Mouse (Mus musculus) erythroblast, embryonic 14.5 days (primary cell): ENCODE results near the gene Pigt. TPM values are rescaled to one million over a fixed set of nuclear protein-coding genes. Genes with fewer than 3 reads are reported as not detected.
A peak's percentile ranks its signal among the peaks of the same experiment; 100 is the strongest.

Experiments
- H3K27me3 ChIP-seq: 2 replicates; pipeline ENCODE4 v1.6.1; 2012; ENCODE audit warnings: inconsistent platforms; ENCODE audit not compliant: control insufficient read depth
- H3K36me3 ChIP-seq: 2 replicates; pipeline ENCODE4 v1.6.1; 2012; ENCODE audit warnings: mild to moderate bottlenecking, inconsistent platforms; ENCODE audit not compliant: control insufficient read depth
- H3K4me1 ChIP-seq: 2 replicates; pipeline ENCODE4 v1.6.1; 2012; ENCODE audit warnings: inconsistent platforms; ENCODE audit not compliant: control insufficient read depth
- H3K4me3 ChIP-seq: replicated peaks from 2 replicates; pipeline ENCODE3; 2012; ENCODE audit warnings: moderate library complexity, mild to moderate bottlenecking, inconsistent platforms
- H3K9me3 ChIP-seq: 2 replicates; pipeline ENCODE4 v1.6.1; 2012; ENCODE audit warnings: low read length, inconsistent platforms, mixed read lengths; ENCODE audit not compliant: control insufficient read depth
- GATA1 ChIP-seq: IDR thresholded peaks from 2 replicates; pipeline ENCODE4 v1.6.1; 2012; ENCODE audit warnings: low read length, inconsistent platforms, mixed read lengths
- TAL1 ChIP-seq: IDR thresholded peaks from 3 replicates; pipeline ENCODE4 v1.6.1; 2012; ENCODE audit warnings: low read length, inconsistent platforms, mixed read lengths
- polyA plus RNA-seq: library from polyadenylated mRNA; stranded (reverse); fragments of >175 nt; gene quantifications from 2 replicates; pipeline ENCODE4 v1.2.3, GENCODE M21; 2012

Gene Pigt
- polyA plus RNA-seq, 1 experiment = 13.8 TPM

DNA sequence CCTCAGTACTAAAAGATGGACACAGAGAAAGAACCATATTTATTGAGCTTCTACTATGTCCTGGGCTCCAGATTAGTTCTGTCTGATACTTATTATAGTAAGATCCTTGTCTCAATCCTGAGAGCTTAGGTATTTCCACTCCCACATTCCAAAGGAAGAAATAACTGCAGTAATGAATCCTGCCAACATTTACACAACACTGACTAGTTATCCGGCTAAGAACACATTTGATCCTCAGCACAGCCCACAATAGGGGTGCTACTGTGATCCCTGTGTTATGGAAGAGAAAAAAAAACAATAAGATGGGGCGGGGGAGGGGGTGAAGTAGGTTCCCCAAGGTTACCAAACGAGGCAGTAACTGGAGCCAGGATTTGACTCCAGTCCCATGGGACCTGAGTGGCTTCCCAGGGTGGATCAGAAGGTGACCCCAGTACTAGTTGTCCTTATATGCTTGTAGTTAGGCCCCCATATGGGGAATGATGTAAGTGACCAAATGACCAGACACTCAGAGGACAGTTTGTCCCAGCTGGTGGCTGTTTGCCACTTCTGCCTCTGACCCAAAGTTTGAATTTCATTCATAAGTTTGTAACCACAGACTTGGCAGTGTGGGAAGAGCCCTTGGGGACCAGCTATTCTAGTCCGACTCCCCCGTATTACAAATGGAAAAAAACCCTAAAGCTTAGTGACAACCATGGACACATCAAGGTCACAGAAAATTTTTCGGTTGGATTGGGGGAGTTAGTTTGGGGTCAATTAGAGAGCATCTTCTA, 41.7 kb upstream of the Pigt start:
- TF ChIP-seq TAL1 (no peak), GATA1 (no peak)
- H3K36me3 ChIP-seq = no peaks in the 10 kb centered on the region
- peaks cover 8% of the 10 kb centered on the region for H3K27me3 ChIP-seq
- no peaks in the 10 kb centered on the region for H3K4me1 ChIP-seq
- no peaks in the 10 kb centered on the region for H3K9me3 ChIP-seq
- H3K4me3 ChIP-seq = no peak overlapping the region

DNA sequence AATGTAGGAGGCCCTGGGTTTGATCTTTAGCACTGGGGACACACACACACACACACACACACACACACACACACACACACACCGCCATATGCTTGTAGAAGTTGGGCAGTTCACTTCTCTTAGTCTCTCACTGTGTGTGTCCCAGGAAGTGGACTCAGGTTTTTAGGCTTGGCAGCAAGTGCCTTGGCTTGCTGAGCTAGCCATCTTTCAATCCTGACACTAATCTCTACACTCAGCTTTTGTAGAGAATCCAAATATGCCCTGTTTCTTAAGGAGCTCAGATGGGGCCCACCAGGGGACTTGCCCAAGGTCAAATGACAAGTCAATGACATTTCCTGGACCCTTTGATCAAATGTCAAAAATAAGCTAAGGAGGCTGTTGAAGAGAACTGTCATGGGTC, 40.9 kb upstream of the Pigt start:
- no peaks in the 10 kb centered on the region for H3K9me3 ChIP-seq
- peaks cover 7% of the 10 kb centered on the region for H3K4me1 ChIP-seq
- H3K27me3 ChIP-seq = peaks cover 8% of the 10 kb centered on the region
- H3K4me3 ChIP-seq = no peak overlapping the region
- TF ChIP-seq GATA1 (no peak), TAL1 (no peak)
- no peaks in the 10 kb centered on the region for H3K36me3 ChIP-seq

DNA sequence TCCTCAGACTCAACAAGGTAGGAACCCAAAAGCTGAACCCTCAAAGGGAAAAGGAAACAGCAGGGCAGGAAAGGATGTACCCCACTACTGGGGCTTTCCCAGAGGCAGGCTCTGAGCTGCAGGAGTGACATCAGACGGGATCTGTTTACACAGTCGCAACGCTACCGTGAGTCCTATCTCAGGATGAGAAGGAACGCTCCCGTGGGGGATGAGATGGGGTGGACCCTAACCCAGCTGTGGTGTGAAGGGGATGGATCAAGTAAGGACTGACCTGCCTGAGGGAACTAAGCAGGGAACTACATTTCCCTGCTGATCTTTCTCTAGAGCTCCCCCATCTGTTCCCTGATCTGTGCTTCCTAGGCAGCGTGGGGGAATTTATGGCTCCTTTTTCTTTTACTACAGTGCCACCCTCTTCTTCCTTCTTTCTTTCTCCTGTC, 40.4 kb upstream of the Pigt start, which contains the start of gene Sys1:
TSS of gene Sys1 (plus strand) at position 101 of the 437 bp plus-strand sequence.
- no peak within 1 kb of the TSS for H3K4me3 ChIP-seq
- peaks cover 11% of the 10 kb centered on the region for H3K4me1 ChIP-seq
- H3K36me3 ChIP-seq = no peaks in the 10 kb centered on the region
- TF ChIP-seq GATA1 (no peak), TAL1 (no peak)
- H3K9me3 ChIP-seq = no peaks in the 10 kb centered on the region
- peaks cover 8% of the 10 kb centered on the region for H3K27me3 ChIP-seq

DNA sequence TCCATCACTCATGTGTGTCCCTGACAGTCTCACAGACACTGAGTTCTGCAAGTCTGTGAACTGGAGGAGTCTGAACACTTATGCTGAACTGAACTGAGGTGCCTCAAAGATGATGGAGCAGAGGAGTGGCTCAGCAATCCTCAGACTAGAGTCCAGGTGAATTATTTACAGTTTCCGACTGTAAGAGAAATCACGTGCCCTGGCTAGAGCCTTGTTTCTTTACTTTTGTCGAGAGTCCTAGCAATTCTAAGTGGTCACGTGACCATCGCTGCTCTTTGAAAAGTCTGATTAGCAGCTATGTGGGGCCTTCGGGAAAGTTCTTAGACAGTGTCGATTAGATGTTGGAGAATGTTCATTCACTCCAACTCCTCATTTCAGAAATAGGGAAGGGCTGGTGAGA, 39.4 kb upstream of the Pigt start:
- Histone ChIP-seq H3K9me3 (no peaks in the 10 kb centered on the region), H3K4me3 (no peak overlapping the region), H3K27me3 (peaks cover 8% of the 10 kb centered on the region), H3K4me1 (peaks cover 21% of the 10 kb centered on the region), H3K36me3 (peaks cover 4% of the 10 kb centered on the region)
- TF ChIP-seq TAL1 (no peak), GATA1 (no peak)

DNA sequence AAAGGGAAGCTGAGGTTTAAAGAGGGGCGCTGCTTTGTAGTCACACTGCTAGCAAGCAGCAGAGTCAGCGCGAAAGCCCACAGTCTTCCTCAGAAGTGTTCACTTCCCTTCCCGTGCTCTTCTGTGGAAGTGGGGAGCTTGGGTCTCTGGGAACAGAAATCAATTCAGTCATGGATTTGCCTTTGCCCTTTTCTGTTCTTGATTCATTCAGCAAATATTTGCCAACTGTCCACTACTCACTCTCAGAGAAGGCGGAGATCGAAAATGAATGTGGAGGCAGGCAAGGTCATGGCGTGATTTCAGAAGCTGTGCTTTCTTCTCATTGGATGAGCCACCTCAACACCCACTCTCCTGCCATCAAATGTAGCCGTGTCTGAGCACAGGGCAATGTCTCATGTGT, 38.8 kb upstream of the Pigt start:
- H3K9me3 ChIP-seq = no peaks in the 10 kb centered on the region
- peaks cover 10% of the 10 kb centered on the region for H3K36me3 ChIP-seq
- peaks cover 25% of the 10 kb centered on the region for H3K4me1 ChIP-seq
- no peak for TF ChIP-seq GATA1
- no peak for TF ChIP-seq TAL1
- H3K27me3 ChIP-seq = peaks cover 8% of the 10 kb centered on the region
- no peak overlapping the region for H3K4me3 ChIP-seq

DNA sequence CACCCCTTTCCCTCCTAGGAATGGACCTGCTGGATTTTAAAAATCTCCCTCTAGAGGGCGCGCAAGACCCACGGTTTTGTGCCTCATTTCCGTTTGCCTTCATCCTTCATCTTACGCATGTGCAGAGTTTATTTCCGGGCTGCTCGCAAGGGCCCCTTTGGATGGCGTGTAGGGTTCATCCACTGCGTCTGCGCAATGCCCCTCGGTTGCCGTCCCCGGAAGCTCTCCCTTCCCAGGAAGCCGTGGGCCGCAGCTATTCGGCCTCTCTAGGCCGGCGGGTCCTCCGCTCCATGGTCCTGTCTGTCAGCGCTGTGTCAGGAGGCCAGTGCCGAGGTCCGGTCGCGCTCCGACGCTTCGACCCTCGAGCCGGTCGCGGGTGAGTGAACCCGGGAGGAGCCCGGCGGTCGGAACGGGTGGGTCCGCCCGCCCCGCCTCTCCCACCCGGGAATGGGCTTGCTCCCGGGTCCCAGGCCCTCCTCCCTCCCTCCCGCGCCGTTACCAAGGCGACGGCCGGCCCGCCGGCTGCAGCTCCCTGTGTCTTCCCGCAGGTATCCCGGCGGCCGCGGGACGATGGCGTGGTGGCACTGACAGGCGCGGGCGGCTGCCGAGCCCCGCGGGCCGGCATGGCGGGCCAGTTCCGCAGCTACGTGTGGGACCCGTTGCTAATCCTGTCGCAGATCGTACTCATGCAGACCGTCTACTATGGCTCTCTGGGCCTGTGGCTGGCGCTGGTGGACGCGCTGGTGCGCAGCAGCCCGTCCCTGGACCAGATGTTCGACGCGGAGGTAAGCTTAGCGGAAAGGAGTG, 36.4 kb upstream of the Pigt start, which contains the start of gene Gm20458:
TSS of gene Gm20458 (plus strand) at position 223 of the 807 bp plus-strand sequence.
- H3K4me1 ChIP-seq = peaks cover 34% of the 10 kb centered on the region
- H3K36me3 ChIP-seq = peaks cover 34% of the 10 kb centered on the region
- no peak for TF ChIP-seq TAL1
- TF ChIP-seq GATA1 = no peak
- H3K9me3 ChIP-seq = no peaks in the 10 kb centered on the region
- H3K4me3 ChIP-seq = peak within 1 kb of the TSS; percentile 76
- peaks cover 8% of the 10 kb centered on the region for H3K27me3 ChIP-seq

DNA sequence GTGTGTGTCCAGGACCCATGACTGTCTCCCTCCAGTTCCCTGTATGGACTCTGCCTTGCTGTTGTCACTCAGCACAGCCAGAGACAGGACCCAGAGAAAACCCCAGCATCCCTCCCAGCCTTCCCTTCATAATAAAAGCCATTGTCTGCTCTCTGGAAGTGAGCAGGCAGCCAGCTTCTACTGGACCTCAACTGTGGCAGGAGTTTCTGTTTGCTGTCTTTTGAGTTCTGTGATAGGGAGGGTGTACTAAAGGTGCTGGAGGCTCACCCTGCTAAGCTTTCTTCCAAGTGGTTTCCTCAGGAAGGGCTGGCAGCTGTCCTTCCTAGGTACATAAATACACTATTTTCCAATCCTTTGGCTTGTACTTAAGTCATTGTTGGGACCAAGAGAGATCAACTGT, 32.2 kb upstream of the Pigt start:
- H3K4me3 ChIP-seq = no peak overlapping the region
- H3K36me3 ChIP-seq = peaks cover 45% of the 10 kb centered on the region
- TF ChIP-seq GATA1 (no peak), TAL1 (no peak)
- H3K9me3 ChIP-seq = no peaks in the 10 kb centered on the region
- H3K4me1 ChIP-seq = peaks cover 48% of the 10 kb centered on the region
- no peaks in the 10 kb centered on the region for H3K27me3 ChIP-seq

DNA sequence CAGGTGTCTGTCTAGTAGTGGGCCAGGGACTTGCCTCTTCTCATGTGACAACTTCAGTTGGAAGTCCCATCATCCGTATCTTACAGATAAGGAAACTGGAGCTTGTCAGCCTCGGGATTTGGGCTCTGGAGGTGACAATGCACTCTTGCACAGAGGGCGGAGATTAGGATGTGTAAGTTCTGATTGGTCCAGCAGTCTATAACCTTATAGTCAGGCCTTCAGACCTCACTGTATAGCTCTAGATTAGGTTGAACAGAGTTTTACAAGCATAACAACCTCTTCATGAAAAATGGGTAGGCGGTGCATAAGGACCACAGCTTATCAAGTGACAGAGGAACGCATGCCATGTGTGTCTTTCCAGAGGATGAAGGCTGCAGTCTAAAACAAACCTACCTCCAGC, 30.5 kb upstream of the Pigt start:
- Histone ChIP-seq H3K27me3 (no peaks in the 10 kb centered on the region), H3K4me3 (no peak overlapping the region), H3K36me3 (peaks cover 48% of the 10 kb centered on the region), H3K9me3 (no peaks in the 10 kb centered on the region), H3K4me1 (peaks cover 37% of the 10 kb centered on the region)
- no peak for TF ChIP-seq GATA1
- TF ChIP-seq TAL1 = no peak

DNA sequence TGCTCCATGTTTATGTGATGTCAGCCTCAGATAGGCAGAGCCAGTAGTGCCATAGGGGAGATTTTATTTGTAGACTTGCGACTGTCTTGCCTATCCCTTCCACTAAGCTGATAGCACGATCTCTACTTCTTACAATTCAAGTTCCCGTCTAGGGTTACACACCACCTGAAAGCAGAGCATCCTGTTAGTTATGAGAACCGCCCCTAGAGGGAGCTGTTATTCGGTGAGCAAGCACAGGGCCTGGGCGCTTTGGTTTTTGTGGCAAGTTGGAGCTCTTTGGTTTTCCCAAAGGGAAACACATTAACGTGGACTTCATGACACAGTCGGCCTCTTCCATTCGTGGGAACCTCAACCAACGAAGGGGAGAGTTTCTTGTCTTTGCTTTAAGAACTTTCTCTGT, 27.1 kb upstream of the Pigt start:
- Histone ChIP-seq H3K36me3 (peaks cover 28% of the 10 kb centered on the region), H3K4me3 (no peak overlapping the region), H3K4me1 (peaks cover 16% of the 10 kb centered on the region), H3K9me3 (no peaks in the 10 kb centered on the region), H3K27me3 (no peaks in the 10 kb centered on the region)
- no peak for TF ChIP-seq GATA1
- TF ChIP-seq TAL1 = no peak
